Mouse (Mus musculus): ENCODE results near the gene Cc2d2b. TPM values are rescaled to one million over a fixed set of nuclear protein-coding genes. Genes with fewer than 3 reads are reported as not detected.

The Cc2d2b gene
- total RNA-seq (2021) = not detected
- long read RNA-seq, experiment 1 = 0 reads
- long read RNA-seq, experiment 2 = 0 reads

DNA sequence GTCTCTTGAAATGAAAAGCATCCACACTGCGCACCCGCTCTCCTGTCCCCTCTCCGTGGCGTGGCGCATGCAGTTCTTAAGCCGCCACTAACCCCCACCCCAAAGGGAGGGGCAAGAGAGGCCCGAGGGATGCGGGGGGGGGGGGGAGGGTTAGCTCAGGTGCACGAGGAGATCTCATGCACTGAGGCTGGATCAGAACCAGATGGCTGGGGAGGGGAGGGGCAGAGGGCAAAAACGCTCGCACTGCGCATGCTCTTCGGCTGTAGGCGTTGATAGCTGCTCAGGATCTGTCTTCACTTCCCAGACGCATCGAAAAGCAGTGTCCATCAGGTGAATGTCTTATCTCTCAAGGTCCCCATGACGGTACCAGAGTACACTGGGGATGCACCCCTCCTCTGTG lies at the start of gene Cc2d2b:
Gene Cc2d2b (plus strand): TSS at position 195 of the 400 bp plus-strand sequence.
- no peak for DNase-seq

DNA sequence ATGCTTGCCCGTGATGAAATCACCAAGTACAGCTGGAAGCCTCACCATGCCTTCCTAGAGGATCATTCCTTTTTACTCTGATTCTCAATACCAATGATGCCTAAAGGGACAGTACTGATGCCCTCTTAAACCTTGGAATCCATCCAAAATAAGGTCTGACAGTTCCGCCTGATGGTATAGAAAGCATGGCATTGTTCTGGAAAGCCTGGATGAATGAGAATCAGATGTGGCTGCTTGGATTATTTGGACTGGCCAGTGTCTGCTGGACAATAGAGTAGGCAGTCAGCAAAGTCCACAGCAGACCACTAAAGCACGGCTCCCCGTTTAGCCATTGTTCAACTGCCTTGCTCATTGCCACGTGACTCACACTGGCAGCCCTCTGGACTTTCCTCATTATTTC lies 48.7 kb upstream of the Cc2d2b start:
- no peak for DNase-seq

DNA sequence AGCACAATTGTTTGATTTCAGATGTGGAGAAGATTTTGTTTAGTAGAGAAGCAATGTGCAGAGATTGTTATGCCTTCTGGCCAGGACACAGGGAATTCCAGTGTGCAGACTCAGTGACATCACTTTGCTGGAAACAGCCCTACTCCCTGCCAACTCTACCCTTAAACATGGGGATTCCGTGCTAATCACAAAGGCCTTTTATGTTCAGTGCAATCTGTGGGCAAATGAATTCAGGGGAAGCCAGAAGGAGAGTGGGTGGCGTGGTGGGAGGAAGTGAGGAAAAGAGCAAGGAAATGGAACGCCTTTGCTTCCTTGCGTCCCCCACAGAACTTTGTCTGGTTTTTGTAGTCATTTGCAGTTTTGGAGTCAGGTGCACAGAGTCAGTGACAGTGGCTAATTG lies 46.1 kb upstream of the Cc2d2b start:
- peak; percentile 31 for DNase-seq

DNA sequence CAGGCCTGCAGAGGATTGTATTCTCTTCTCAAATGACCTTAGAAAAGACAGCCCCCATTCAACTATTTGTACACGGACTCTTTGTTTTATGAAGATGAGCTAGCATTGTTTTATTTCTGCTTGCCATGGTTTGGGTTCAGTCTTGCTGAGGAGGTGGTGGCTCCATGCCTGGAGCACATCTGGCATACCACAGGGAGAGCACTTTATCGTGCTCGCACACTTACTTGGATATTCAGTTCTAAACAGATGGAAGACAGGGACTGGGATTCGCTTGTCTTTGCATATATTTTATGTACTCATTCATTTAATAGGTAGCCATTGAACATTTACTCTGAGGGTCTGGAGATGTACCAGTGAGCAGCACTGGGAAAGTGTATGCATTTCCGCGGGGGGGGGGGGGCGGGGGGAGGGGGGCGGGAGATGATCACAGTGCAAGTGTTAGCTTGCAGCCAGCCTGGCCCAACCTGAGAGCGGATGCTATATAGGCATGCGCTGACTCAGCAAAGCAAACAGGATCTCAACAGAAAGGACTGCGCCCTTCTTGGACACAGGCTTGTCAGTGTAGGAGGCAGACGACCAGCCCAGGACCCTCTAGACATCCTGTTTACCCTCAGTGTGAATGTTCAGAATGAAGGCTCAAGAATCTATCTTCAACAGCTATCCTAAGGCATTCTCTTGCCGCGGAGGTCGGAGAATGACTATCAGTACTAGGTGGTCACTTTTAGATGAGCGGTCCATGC lies 35.5 kb upstream of the Cc2d2b start:
- no peak for DNase-seq

DNA sequence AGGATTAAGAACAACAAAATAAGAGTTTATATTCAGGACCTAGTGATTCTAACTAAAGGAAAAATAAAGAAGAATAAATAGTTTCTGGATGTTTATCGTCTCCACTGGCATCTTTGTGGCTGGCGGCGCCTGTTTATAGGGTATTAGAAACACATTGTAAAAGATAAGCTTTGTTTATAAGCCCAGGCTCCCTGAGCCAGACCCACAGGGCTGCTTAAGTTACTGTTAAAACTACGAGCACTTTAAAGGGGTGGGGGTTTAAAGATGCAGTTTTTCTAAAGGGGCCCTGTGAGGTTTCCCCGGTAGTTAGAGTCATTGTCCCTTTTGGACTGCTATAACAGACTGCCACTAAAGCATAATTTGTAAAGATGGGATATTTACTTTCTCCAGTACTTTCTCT lies 33.9 kb upstream of the Cc2d2b start:
- DNase-seq = no peak

DNA sequence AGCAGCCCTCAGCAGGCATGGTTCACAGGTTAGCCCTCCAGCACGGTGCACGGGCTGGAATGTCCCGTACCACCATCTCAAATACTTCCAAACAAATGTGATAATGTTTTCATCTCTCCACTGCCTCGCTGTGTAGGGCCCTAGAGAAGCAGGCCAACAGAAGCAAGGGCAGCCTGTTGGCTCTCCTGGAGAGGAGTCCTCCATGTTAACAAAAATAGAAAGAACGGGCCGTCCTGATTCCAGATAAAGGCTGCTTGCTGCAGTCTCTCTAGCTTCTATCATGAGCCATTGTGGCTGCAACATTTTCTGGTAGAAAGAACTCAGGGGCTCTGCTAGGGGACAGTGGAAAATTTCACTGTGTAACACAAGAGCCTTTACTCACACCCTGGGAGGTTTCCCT lies 31.6 kb upstream of the Cc2d2b start:
- DNase-seq = no peak

DNA sequence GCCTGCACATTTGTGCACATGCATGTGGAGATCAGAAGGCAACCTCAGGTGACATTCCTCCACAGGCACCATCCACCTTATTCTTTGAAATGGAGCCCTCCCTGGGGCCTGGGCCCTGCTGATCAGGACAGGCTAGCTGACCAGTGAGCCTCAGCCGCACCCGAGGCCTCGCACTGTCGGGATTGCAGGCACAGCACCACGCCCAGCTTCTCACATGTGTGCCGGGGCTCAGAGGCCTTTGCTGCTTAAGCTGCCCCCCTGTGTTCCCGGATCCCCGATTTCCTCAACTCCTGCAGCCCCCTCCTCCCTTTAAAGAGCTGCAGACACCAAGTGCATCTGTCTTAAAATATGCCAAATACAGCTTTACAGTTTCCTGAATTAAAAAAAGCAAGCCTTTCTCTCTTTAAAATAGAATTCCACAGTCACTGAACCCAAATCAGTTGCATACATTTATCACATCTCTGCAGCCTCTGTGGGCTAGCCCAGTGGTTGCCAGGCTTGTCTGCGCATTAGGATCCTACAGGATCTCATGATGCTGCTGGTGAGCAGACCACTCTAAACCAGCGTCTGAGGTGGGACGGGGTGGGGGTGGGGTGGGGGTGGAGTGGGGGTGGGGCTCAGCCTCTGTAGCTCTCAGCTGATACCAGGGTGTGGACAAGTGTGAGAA lies 29.0 kb upstream of the Cc2d2b start:
- DNase-seq = no peak

DNA sequence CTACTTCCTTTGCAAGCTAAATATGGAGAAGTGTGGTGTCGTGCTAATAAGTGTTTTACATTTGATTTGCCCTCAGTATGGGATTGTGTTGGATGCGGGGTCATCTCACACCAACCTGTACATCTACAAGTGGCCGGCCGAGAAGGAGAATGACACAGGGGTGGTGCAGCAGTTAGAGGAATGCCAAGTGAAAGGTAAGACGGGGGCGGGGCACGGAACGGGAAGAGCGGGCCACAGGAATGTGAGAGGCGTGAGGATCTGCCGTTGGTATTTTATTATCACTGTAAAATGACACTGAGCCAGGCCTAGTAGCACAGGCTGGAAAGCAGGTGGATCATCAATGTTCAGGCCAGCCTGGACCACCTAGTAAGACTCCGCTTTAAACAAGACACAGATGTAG lies 28.2 kb upstream of the Cc2d2b start:
- no peak for DNase-seq

DNA sequence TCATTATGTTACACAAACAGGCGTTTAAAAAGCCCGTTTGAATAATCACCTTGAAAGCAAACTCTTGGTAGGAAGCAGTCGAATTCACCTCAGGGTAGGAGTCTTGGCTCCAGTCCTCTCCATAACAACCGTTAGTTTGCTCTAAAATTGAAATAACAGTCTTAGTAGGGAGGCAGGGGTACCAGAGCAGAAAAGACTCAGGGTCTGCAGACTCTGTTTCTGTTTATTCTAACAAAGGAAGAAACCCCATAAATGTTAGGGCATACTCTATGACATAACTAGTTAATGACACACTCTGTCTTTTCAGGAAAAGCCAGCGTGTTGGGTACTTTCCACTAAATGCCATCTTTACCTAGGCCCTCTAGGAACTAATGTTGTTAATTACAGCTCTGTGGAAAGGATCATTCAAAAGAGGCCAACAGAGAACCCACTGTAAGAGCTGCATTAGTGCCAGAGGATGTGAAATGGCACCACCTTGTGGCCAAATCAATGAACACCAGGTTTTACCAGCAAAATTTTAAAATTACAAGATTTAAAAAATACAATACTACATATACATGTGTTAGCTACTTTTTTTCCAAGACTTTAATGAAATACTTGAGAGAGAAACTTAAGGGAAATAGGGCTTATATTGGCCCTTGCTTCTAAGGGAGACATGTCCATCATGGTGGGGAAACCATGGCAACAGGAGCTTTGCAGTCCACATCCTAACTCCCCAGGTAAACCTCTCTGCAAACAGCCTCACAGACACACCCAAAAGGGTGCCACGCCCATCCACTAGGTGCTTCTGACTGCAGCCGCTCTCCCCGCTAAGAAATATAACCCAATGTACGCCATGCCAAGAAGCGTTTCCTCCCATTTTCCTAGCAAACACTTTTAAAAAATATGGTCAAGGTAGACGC lies 26.2 kb upstream of the Cc2d2b start:
- DNase-seq = no peak

DNA sequence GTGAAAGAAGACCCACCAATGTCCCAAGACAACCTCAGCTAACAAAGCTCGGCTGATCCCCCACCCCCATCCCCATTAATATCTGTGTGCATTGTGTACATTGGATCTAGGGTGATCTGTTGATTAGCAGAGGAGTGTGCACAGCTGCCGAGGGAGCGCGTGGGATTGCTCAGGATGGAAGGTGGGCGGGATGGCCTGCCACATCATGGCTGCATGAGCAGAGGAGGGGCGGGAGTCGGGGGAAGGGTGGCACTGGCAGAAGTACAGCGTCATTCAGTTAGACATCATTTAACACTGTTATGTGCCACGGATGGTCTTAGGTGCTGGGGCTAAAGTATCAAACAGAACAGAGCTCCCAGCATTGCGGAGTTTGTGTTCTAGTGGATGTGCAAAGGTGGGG lies 25.0 kb upstream of the Cc2d2b start:
- no peak for DNase-seq

DNA sequence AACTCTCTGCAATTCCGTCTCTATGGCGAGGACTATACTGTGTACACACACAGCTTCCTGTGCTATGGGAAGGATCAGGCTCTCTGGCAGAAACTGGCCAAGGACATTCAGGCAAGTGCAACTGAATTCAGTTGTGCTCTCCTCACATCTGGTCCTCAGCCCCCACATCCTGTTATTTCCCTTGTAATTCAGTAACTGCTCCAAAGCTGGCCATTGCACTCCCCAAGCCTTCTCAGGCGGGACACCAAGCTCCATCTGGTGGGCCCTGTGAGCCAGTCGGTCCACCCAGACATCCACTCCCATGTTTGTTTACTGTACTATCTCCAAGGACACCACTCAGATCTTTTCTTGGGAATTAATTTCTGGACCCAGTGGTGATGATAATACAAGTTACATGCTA lies 22.4 kb upstream of the Cc2d2b start:
- peak; percentile 69 for DNase-seq

DNA sequence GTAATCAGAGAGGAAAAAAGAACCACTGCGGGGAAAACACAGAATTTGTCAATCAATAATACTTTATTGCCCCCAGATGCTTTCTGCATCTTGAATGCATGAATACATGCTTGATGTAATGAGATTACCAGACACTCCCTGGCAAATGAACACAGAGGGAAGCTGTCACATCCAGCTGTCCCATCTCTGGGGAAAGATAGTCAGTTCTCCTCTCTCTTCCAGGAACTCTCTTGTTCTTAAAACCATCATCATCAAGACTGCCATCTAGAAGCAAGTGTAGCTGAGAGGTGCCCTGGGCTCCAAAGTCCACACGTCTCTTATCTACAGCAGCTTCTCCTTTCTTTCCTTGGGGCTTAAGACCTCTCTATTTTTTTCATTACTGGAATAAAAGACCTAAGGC lies 21.9 kb upstream of the Cc2d2b start:
- no peak for DNase-seq

DNA sequence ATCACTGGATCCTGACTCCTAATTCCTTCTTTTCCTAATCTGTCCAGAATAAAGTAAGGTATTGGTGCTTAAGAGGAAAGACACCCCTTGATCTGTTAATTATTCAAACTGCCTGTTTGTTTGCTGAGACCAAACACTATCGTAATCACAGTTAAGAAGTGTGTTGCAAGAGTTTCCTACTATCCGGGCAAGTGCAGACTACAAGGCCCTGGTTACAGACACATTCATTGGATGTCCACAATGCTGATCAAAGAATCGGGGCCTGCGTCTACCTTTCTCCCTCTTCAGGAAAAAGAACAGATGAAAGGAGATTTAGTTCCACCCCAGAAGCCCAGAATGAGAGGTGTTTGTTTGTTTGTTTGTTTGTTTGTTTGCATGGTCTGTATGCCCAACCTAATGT lies 20.3 kb upstream of the Cc2d2b start:
- no peak for DNase-seq

DNA sequence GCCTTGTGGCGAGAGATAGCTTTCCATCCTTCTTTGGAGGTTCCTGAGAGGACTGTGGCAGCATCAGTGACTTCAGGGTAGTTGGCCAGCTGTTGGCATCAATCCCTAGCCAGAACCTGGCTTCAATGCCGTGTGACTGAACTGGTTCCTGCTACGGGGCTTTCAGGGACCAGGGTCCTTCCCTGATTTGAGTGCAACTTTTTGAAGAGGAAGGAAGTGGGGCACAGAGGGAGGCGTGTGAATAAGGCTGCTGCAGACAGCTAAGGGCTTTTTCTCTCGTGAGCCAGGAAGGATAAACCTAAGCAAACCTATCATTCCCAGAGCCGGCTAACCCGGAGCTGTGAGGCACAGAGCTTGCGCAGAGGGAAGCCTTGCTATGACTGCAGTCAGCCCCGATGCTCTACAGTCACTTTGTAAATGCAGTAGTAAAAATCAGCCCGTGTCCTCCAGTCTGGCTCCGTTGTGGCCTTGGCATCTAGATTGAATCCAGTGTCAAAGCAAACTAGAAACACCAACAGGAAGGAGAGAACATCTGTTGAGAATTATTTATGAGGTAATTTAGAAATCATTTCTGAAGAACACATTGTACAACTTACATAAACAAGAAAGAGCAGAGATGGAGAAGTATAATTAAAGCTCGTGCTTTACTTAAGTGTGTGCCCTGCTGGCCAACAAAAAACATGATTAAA lies 19.7 kb upstream of the Cc2d2b start:
- peak; percentile 39 for DNase-seq

DNA sequence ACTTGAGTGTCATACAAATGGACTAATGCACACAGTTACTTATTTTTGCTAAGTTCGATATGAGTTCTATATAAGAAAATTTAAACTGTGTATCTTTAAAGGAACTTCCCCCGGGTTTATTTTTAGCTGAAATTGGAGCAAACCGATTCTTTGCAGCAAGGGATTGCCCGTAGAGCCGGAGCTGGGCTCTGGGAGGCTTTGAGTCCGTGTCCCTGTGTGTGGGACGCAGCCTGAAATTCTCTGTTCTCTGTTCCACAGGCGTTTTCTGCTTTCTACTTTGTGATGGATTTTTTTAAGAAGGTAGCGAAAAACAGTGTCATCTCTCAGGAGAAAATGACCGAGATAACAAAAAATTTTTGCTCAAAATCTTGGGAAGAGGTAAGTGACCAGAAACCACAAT lies 15.1 kb upstream of the Cc2d2b start:
- DNase-seq = no peak

DNA sequence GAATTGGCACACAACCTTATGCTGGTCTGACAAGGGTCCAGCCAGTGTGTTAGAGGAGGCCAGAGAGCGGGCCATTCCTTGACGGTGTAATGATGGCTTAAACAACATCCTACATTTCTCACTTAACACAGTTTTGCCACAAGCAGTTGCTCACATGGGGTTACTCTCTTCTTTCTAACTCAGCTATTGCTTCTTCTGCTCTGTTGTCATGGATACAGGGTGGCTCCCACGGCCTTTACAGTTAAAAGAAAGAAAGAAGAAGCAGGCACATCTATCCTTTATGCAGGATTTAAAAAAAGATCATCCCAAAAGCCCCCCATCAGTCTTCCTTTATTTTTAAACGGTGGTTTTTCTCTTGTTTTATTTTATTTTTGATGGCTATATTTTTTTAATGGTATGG lies 14.7 kb upstream of the Cc2d2b start:
- no peak for DNase-seq

DNA sequence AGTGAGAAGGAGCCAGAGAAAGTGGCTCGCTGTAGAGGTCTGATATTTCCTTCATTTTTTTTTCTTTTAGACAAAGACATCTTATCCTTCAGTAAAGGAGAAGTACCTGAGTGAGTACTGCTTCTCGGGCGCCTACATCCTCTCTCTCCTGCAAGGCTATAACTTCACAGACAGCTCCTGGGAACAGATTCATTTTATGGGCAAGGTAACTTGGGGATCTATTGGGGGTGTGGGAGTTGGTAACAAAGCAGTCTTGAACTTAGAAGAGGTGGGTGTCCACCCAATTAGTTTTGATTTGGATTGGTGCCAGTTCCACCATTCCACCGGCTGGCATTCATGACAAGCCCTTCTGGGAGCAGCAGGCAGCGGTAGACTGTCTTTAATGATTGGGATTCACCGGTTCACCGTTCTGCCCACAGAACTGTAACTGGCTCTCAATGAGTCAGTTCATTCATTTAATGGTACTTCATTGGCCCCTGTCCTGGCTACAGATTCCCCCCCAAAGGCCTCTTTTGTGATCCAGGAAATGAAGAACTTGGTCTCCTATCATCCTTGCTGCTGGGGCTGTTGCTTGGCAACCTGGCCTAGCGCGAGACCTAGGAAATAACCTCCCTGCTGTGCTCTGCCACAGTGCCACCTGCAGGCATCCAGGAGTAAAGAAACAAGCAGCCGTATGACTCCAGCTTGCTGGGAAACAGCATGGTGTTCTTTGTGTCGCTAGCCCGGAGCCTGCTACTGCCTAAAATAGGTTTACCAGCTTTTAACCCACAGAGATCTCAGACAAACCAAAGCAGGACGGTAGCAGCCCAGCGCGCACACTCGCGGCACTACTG lies 11.7 kb upstream of the Cc2d2b start:
- DNase-seq = peak; percentile 65

DNA sequence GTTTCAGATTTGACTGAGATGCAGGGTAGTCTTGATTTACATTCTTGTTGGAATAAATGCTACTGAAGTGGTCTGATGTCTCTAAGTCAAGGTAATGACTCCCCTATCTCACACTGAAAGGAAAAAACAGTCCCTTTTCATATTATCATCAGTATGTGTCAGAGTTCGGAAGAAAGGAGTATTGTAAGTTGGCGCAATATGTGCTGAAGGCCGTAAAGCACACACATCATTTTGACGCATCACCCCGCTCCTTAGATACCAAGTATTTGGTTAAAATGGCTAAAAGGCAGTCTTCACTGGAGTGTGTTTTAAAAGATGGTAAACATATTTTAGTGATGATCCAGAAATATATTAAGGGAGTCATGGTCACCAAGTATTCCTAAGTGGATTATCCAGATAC lies 10.9 kb upstream of the Cc2d2b start:
- DNase-seq = no peak

DNA sequence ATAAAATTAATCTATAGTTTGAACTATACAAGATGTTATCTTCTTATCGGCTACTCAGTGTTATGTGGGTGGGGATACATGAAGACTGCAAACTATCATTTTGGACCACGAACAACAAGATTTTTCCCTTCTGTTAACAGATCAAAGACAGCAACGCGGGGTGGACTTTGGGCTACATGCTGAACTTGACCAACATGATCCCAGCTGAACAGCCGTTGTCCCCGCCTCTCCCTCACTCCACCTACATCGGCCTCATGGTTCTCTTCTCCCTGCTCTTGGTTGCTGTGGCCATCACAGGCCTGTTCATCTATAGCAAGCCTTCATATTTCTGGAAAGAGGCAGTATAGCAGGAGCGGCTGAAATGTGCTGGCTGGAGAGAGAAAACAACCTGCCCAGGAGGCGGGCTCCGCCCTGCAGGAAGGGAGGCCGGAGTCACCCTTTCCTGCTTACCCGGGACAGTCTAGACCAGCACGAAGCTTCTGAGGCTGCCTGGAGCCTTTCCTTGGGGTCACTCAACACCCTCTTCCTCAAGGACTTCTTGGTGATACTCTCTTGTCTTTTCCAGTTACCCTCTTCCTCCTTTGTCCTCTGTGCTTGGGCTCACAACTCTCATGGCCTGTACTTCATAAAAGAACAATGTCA lies 9.7 kb upstream of the Cc2d2b start:
- DNase-seq = no peak

DNA sequence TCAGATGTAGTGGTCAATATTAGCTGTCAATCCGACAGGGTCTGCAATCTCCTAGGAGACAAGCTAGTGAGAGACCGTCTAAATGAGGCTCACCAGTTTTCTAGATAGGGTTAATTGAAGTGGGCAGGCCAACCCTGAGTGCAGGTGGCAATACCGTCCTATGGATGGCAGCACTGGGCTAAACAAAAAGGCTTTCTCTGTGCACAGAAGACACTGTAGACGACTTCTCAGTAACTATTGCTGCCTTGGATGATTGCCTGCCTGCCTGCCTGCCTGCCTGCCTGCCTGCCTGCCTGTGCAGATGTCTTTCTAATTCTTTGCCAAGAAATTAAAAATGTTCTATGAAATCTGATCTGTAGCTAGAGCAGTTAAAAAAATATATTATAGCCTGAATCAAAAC lies 1.9 kb upstream of the Cc2d2b start:
- DNase-seq = no peak

DNA sequence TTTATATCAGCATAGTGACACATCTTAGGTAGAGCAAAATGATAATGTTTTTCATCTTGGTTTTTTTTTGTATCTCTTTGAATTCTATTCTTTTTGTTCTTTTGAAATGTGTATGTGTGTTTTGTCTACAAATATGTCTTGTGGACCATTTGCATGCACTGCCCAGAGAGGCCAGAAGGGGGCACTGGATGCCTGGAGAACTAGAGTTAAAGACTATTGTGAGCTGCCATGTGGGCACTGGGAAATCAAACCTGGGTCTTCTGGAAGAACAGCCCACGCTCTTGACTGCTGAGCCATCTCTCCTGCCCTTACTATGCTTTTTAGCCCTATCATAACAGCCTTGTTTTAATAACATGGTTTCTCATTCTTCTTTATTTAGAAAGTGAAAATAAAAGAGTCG lies 5.8 kb downstream of the Cc2d2b start:
- DNase-seq = no peak
